Mouse (Mus musculus) ovary, postnatal 10 days (tissue): ENCODE results near the gene Dnali1.

Experiments
- DNase-seq: peaks from one replicate; pipeline ENCODE4 v3.0.0; 2022; ENCODE audit warnings: low spot score

Dnali1 gene

GRCm38 (mm10) chr4:125065517-125066307 is at the start of gene Dnali1:
Gene Dnali1 (minus strand): TSS chr4:125065703.
- DNase-seq, result no peak

- no peak for DNase-seq
These were observed 49.6 kb upstream of the Dnali1 start for GRCm38 (mm10) chr4:125115081-125115480.

- peak; percentile 80 for DNase-seq
These were observed 49.1 kb upstream of the Dnali1 start for GRCm38 (mm10) chr4:125114638-125115037.

DNA sequence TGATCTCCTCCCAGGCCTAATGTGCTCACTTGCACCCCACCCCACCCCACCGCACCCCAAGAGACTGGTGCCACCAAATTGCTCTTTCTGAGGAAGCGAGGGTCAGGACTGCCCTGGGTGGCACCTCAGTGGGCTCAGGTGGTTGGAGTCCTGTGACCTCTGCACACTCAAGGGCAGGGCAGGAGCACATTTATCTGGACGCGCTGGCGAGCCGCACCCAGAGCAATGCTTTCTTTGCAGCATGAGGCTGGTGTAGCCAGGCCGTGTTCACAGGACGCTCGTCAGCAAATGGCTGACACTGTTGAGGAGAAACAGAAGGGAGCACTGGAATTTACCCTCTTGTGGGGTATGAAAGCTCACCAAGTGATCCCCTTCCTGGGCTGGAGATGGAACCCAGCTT is 39.9 kb upstream of the Dnali1 start:
- no peak for DNase-seq

DNA sequence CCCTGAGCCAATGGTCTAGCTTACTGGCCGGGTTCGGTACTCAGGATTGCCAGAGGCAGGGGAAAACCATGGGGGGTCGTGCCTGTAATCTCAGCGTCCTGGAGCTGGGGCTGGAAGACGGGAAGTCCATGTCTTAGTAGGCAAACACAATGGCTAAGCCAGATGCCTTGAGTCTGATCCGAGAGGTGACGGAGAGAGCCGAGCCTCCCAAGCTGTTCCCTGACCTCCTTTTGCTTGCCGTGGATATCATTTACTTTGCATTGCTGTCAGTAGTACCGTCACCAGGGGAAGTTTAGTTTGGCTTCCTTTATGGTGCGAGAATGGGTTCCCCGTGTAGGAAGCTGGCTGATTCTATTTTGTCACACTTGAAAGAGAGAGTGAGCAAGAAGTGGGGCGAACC is 35.8 kb upstream of the Dnali1 start:
- DNase-seq, result no peak

DNA sequence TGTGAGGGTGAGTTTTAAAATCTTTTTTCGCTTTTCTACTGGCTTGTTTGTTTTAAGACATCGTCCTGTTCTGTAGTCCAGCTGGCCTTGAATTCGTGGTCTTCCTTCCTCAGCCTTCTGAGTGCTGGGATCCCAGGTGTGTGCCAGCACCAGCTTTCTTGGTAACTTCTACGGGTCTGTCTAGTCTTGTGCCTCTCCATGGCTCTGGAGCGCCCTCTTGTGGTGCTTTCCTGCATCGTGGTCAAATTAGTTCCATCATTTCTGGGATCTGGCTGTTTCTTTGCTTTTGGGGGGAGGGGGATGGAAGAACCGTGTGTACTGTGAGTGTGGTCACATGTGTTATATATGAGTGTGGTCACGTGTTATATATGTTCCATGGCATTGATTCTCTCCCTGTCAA is 34.0 kb upstream of the Dnali1 start:
- peak; percentile 62 for DNase-seq

GRCm38 (mm10) chr4:125097412-125097811 is 31.9 kb upstream of the Dnali1 start:
- no peak for DNase-seq

GRCm38 (mm10) chr4:125096066-125096465 is 30.6 kb upstream of the Dnali1 start:
- no peak for DNase-seq

- no peak for DNase-seq
These were observed 27.5 kb upstream of the Dnali1 start for GRCm38 (mm10) chr4:125093031-125093430.

- no peak for DNase-seq
These were observed 19.9 kb upstream of the Dnali1 start for GRCm38 (mm10) chr4:125085346-125085841.

DNA sequence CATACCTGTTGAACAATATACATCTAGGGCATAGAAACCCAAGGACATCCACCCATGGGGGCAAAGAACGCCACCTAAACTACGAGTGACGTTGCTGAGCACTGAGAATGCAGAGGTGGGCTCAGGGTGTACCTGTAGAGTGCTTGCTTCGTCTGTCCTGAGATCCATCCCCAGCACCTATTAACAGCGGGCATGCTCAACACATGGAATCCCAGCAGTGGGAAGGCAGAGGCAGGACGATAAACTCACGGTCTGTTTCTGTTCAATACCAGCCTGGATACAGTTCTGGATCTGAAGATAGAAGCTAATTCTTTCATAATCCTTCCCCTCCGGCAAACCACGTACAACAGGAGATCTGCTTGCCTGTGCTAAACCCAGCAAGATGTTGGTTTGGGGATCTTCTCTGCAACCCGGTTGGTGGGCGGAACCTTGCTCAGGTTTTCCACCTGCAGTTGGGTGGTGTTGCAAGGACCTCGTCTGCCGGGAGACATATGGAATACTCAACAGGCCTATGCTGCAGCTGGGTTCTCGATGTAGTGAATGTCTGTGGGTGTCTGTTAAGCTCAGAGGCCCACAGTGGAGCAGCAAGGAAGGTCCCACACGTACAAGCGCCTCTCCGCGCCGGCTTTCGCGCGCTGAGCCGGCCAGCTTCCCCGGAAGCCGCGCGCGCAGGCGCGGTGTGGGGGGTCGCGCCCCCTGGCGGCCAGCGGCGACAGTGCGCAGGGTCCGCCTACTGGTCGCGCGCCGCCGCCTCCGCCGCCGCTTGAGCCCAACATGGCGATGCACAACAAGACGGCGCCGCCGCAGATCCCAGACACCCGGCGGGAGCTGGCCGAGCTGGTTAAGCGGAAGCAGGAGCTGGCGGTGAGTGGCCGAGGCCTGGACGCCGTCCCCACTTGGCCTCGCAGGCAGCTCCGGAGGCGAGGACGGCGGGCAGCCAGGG is 19.2 kb upstream of the Dnali1 start, which contains the start of gene Meaf6:
Gene Meaf6 (plus strand): TSS at position 732 of the 943 bp plus-strand sequence.
- peak; percentile 87 for DNase-seq

- DNase-seq, result no peak
These were observed 13.2 kb upstream of the Dnali1 start for GRCm38 (mm10) chr4:125078698-125079097.

- no peak for DNase-seq
These were observed 12.2 kb upstream of the Dnali1 start for GRCm38 (mm10) chr4:125077700-125078099.

- peak; percentile 83 for DNase-seq
These were observed 1.2 kb upstream of the Dnali1 start, which contains the start of gene Snip1 for GRCm38 (mm10) chr4:125066490-125067370. Gene Snip1 (plus strand): TSS chr4:125066672.

GRCm38 (mm10) chr4:125063829-125064228 is 1.7 kb downstream of the Dnali1 start:
- DNase-seq, result no peak

DNA sequence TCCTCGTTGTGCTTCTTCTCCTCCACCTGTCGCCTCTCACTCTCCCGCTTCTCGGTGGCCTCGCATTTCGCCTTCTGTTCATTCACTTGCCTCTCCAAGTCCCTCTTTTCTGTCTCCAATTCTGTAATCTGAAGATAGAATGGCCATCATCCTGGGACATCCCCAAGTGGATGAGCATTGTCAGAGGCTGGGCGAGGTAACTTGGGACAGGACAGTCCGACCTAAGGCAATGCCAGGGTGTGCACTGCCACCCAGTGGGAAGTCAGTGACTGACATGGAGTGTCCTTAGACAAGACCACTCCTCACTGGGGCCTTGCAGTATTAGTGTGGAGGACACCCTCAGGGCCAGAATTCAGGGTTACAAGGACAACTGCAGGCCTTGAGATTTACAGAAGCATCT is 6.5 kb downstream of the Dnali1 start:
- peak; percentile 33 for DNase-seq

DNA sequence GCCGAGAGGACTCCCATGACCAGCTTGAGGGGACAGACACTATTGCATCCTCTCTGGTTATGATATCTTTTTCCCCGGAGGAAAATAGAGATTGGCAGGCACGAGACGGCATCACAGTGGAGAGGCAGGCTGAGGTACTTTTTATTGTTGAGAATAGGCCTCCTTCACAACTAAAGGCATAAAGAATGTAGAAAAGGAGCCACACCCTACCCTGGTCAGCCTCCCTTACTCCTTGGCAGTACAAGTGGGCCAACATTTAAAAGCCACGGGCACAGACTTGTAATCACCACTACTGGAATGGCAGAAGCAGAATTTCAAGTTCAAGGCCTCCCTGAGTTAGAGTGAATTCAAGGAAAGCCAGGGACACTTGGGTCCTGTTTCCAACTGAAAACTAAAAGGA is 7.5 kb downstream of the Dnali1 start:
- DNase-seq, result no peak

GRCm38 (mm10) chr4:125057273-125057672 is 8.2 kb downstream of the Dnali1 start:
- no peak for DNase-seq

DNA sequence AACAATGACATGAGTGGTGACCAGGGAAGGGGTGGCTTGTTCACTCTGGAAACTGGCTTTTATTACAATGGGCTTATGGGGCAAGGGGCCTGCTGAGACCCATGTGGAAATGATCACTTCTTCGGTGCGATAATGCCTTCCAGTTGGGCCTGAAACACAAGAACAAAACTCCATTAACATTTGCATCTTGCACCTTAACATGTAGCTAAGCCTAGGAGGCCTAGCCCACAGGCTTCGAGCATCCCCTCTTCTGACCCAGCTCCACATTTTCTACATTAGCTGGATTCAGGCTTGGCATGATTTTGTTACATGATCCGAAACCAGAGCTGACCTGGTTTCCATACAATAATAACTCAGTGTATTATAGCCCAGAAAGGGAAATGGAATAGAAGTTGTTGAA is 9.0 kb downstream of the Dnali1 start:
- no peak for DNase-seq

- no peak for DNase-seq
These were observed 10.1 kb downstream of the Dnali1 start for GRCm38 (mm10) chr4:125055385-125055784.

GRCm38 (mm10) chr4:125044454-125044853 is 21.0 kb downstream of the Dnali1 start:
- DNase-seq, result no peak

DNA sequence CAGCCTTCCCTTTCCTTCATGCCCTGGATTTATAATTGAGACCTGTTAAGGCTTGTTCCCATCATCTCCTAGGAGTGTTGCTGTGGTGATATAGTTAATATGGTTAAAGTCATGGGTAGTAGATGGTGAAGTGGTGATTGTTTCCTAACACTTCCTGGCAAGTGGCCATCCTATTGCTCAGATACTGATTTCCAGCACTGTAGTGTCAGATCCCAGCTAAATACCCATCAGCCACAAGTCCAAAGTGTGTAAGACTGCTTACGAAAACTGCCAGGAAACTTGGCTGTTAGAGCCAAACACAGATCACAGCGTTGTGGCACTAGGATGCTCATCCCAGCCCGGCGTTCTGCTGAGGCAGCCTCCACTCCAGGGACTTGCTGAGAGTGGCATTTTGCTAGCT is 31.2 kb downstream of the Dnali1 start:
- no peak for DNase-seq
